Mouse (Mus musculus) lung, adult 2 months (tissue): ENCODE measurements around the gene Arl15.

Experiments used
- CTCF ChIP-seq: fragments of 200-500 bp; IDR thresholded peaks from 2 replicates; pipeline ENCODE4 v1.5.1; 2011; ENCODE audit warnings: mild to moderate bottlenecking, low read length, control low read depth; ENCODE audit not compliant: insufficient read depth
- POLR2A ChIP-seq: fragments of 200-500 bp; IDR thresholded peaks from 2 replicates; pipeline ENCODE4 v1.6.1; 2011; ENCODE audit warnings: low read depth, mild to moderate bottlenecking, control low read depth, low read length, borderline replicate concordance; ENCODE audit errors: extremely low read depth

- no peak for TF ChIP-seq CTCF
- no peak for TF ChIP-seq POLR2A
Observed at GRCm38 (mm10) chr13:113957438-113957837, 163.1 kb downstream of the Arl15 start.
